Mouse (Mus musculus) mature B cell (primary cell): ENCODE results near the gene Col3a1.

ENCODE experiments used
- in situ Hi-C: fragments of 300-500 bp; cut with MboI; formaldehyde crosslinking; loops from 2 replicates; pipeline ENCODE4 v1.14.3; 2019

The Col3a1 gene

DNA sequence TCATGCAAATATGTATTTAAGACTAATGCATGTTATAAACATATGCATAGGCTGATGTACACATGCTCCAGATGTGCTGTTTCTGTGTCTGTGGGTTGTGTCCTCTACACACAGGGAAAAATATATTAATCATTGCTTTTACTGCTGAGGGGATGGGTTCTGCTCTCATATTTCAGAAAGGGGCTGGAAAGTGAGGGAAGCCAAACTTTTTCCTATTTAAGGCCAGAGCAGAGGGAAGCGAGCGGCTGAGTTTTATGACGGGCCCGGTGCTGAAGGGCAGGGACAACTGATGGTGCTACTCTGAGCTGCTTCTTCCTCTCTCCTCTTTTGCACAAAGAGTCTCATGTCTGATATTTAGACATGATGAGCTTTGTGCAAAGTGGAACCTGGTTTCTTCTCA is at the start of gene Col3a1:
Col3a1 (plus strand) TSS at position 151 of the 400 bp plus-strand sequence.
- in situ Hi-C loops, result no loop called here

GRCm38 (mm10) chr1:45269421-45269820 is 41.9 kb upstream of the Col3a1 start:
- in situ Hi-C loops, result no loop called here

- in situ Hi-C loops, result no loop called here
These were observed 35.3 kb upstream of the Col3a1 start for GRCm38 (mm10) chr1:45276006-45276539.

DNA sequence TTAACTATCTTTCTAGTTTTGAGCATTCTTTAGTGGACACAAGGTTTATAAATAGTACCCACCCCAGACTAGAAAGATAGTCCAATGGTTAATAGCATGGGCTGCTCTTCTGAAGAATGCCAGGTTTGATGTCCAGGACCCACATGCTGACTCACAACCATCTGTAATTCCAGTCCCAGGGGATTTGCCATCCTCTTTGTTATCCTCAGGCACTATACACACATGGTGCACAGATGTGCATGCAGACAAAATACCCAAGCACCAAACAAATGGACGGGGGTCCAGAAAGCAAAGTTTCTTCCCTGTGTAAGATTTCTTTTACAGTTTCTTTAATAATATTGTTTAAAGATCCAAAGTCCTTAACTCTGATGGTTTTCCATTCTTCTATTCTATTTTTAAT is 23.4 kb upstream of the Col3a1 start:
- in situ Hi-C loops, result no loop called here

DNA sequence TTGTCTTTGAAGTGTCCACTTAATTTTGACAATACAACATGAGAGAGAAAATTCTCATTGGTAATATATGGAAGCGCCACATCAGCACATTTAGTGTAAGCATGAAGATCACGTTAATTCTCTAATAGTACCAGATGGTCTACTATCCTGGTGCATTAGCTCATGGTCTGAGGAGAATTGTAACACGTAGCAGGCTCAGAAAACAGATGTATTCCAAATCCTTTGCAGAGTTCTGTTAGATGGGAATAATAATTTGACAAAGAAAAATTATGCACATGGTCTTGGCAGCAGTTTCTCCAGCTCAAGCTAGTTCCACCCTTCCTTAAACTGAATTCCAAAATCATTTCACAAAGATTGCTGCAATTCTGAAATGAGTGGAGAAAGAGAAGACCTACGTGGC is 21.3 kb upstream of the Col3a1 start:
- in situ Hi-C loops, result no loop called here

DNA sequence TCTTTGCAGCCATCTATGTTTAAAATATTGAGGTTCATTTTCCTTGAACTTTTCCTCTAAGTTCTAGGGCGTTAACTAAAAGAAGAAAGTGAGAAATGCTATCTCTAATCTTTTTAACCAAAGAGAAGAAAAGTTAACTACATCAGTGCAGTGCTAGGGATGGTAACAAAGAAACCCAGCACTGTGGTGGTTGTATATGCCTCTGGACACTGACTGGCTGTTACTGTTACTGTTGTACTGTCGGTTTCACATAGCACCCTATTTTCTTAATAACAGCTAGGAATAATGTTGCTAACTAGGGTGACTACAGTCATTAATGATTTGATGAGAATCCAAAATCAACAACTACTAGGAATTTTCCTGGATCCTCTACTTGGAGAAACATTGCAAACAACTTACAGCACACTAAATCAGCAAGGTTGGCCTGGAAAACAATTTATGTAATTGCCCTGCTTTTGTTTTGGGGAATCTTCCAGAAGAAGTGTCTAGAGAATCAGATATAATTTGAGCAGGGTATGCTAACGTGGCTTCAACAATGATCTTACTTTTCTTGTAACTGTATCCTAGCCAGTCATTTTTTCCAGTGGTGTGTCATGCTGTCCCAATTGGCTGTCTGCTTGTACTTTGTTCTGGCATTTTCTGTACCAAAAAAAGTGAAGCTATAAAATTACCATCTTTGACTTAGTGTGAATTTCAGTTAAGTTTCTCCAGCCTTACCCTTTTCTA is 11.8 kb upstream of the Col3a1 start:
- in situ Hi-C loops, result no loop called here

DNA sequence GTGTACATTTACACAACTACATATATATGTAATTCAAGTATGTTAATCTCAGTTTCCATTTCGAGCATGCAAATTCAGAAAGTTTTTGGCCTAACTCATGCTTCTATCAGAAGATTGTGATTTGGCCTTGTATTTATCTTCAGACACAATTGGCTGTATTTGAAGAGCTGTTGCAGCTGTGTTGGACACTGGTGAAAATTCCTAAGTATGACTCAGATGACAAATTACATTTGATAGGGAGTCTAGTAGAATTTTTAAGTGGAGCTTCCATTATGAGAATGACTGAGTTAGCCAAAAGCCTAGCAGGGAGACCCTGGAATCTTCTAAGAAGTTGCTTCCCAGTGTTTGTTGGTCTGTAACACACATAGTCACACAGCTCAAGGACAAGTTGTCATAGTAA is 7.1 kb upstream of the Col3a1 start:
- in situ Hi-C loops, result no loop called here

GRCm38 (mm10) chr1:45309015-45309414 is 2.3 kb upstream of the Col3a1 start:
- in situ Hi-C loops, result no loop called here

DNA sequence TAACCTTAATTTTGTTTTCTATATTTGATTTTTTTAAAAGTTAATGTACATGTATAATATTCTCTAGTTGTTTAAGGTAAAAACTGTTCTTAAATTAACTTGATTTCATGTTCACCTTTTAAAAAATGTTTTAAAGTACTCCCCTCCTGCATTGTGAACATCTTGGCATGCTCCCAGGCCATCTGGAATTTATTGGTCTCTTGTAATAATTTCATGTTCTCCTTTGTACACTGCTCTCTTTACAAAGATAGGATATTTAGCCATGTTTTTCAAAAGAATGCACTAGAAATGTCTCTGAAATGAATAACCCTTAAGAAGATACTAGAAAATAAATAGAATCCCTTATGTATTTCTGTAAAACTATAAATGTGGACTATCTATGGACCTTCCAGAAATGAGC is 624 bp downstream of the Col3a1 start:
- in situ Hi-C loops, result no loop called here

GRCm38 (mm10) chr1:45312870-45313269 is 1.5 kb downstream of the Col3a1 start:
- in situ Hi-C loops, result no loop called here

DNA sequence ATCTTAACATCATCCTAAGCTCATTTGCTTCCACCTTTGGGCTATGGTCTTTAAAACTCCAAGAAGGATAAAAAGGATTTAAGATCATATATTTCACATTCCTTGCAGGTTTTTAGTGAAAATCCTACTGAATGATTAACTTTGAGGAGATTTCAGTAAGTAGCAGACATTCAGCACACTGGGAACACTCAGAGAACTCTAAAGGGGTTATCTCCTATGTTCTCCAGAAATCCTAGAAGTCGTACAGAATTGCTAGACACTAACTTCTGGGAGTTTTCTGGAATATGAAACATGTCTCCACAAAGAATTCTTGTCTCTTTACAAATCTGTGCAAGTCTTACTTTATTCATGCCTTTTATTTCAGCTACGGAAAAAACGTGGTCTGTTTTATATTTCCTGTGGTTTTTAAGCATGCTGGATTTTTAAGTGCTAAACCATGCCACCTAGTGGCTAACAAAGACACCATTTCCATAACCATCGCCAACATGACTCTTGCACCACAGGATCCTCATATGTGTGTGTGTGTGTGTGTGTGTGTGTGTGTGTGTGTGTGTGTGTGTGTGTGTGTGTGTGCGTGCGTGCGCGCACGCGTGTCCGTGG is 2.5 kb downstream of the Col3a1 start:
- in situ Hi-C loops, result no loop called here

GRCm38 (mm10) chr1:45315767-45316528 is 4.6 kb downstream of the Col3a1 start:
- in situ Hi-C loops, result no loop called here

- in situ Hi-C loops, result no loop called here
These were observed 6.9 kb downstream of the Col3a1 start for GRCm38 (mm10) chr1:45318241-45318640.

DNA sequence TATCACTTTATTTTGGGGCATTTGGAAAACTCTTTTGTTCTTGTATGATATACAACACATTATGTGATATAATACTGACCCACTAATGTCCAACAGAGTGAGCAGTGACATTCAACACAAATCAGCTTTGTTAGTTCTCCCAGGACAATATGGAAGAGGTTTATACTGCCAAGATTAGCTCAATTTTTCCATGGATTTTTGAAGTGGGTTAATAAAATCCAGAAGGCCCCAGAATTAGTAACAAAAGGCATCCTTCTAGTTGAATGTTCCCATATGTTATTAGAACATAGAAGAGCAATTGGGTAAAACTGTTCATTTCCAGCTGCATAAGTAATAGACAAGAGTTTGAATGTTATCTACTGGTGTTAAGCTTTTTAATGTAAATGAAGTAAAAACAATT is 9.5 kb downstream of the Col3a1 start:
- in situ Hi-C loops, result no loop called here

GRCm38 (mm10) chr1:45329149-45329548 is 17.8 kb downstream of the Col3a1 start:
- in situ Hi-C loops, result no loop called here

DNA sequence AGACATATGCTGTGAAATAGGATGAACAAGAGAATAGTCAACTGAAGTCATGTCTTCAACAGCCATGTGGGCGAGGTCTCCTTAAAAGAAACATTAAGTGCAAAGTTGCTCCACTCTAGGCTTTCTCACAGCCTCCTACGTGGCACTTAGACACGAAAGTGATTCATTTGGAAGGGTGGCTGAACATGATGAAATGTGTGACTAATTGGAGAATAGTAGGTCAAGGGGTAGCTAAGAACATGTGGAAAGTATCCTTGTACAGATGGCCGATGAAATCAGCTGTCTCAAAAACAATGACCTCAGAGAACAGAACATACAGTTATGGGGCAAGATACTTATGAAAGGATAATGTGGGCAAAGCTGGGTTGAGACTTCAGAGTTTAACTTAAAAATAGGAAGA is 44.6 kb downstream of the Col3a1 start:
- in situ Hi-C loops, result no loop called here

DNA sequence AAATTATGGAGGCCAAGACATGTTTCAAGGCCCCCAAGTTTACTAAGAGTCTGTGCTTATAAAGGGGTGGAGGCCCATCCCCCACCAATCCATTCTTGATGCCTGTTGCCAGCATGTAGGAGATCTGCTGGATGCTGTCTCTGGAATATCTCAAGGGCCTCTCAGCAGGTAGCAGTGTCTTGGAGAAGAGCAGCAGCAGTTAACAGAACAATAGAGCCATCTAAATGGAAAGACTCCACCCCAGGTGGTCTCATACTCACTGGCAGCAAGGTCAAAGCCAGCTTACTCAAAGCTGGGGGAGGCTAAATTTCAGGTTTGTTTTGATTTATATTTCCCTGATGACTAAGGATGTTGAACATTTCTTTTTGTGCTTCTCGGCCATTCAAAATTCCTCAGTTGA is 46.7 kb downstream of the Col3a1 start:
- in situ Hi-C loops, result no loop called here

- in situ Hi-C loops, result no loop called here
These were observed 47.8 kb downstream of the Col3a1 start for GRCm38 (mm10) chr1:45359147-45359546.

GRCm38 (mm10) chr1:45359673-45360072 is 48.3 kb downstream of the Col3a1 start:
- in situ Hi-C loops, result no loop called here

DNA sequence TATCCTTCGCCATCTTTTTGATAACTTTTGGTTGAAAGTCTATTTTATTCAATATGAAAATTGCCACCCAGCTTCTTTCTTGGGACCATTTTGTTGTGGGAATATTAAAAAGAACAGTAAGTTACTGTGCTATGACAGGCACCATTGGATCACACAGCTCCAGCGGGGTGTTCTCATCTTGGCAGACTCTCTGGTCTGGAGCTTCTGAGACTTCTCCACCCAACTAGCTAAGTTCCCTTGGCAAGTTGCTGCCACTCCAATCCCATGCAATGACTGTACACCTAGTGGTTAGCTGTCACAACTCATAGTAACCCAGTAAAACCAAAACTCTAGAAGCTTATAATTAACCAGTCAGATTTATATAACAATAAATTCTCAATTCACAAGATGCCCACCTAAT is 51.9 kb downstream of the Col3a1 start:
- in situ Hi-C loops, result no loop called here

DNA sequence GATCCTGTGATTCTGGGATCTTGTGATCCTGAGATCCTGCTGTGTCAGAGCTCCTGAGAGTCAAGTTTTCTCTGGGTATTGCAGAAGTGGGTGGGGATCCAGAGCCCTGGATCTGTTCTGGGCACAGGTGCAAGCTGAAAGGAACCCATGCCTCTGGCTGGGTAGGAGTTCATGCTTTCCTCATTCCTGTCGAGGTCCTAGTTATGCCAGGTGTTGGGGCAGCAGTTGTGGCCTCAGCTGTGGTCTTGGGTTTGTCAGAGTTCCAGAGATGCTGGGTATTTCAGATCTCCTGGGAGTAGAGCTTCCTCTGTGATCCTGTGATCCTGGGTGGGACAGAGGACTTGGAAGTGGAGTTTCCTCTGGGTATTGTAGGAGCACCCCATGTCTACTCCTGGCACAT is 54.1 kb downstream of the Col3a1 start:
- in situ Hi-C loops, result no loop called here

DNA sequence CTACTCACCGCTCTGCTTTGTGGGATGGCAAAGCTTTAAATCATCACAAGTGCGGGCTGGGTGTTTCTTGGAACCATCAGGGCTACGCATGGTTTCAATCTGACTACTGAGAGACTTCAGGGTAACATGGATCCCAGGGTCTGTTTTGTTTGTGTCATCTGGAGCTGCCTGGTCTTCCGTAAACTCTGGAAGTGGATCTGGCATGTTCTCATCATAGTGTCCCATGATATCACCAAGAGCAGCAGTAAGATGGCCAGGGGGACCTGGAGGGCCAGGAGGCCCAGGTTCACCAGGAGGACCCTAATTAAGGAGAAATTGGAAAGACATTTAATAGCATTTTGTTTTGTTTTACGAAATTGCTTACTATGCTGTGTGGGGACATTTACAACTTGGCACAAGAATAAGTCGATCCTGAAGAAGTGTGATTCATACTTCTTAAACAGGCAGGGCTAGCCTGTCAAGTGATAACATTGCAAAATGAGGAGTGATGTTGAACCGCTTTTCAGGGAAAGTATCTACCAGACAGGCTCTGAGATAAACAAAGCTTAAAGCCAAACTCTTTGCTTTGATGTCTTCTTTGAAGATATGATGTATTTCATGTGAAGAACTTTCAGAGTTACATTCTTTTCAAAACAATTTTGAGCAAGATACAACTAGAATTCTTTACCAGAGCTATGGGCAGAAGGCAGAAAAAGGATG is 68.8 kb downstream of the Col3a1 start:
- in situ Hi-C loops, result no loop called here
